Mouse (Mus musculus) megakaryocyte, embryonic 14.5 days (primary cell): ENCODE measurements around the gene Foxf1.

Experiments used
- FLI1 ChIP-seq: IDR thresholded peaks from 2 replicates; pipeline ENCODE4 v1.6.1; 2012; ENCODE audit warnings: low read length, inconsistent platforms, mixed read lengths
- GATA1 ChIP-seq: IDR thresholded peaks from 3 replicates; pipeline ENCODE4 v1.6.1; 2012; ENCODE audit warnings: mixed read lengths, low read length, inconsistent platforms, borderline replicate concordance

DNA sequence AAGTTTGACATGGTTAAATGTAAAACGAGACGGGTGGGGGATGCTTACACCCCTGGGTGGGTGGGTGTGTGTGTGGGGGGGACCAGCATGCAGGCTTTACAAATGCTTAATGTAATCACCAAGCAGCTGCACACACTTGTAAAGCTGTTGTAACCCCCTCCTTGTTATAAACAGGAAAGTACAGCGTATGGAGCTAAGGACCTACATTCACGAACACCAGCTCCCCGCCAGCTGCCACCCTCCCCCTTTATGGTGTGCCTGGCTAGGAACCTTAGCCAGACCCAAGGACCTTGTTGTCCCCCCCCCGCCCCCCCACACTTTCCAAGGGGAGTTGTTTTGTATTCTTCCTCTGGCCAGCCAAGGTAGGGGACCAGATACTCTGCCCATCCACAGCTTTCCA is 42.5 kb downstream of the Foxf1 start:
- TF ChIP-seq GATA1 (no peak), FLI1 (no peak)
